Comparison of ENCODE assay signal across 17 mouse cellular contexts in the genomic region with DNA sequence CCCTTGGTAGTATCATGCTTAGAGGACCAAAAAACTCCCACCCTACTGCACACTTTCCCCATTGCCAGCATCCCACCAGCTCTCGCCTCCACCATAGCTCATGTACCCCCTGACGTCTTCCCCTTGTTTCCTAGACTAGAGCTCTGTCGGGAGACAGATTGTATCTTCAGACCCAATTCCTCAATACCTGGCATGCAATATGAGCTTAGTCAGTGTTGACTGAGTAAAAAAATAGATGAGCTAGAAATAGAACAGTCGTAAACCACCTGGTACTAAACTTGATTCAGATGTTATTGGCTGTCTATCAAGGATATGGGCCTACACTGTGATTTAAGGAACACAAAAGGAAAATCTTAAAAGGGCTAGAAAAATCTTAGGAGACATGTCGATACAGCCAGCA.
"Had no signal": no experiment of that assay in that cellular context is flagged by ENCODE, and none has a peak within 500 bp of the region (broad histone marks: within the 10 kb centered on the region; RNA-seq: fewer than 3 reads in every experiment).

No protein-coding gene starts in this region.

- H3K36me3 ChIP-seq: lung, embryonic 15.5 days; midbrain, embryonic 12.5 days; neural tube, embryonic 12.5 days; stomach, embryonic 15.5 days had no signal

- H3K27ac ChIP-seq: lung, embryonic 15.5 days; macrophage; midbrain, embryonic 12.5 days; neural tube, embryonic 12.5 days; stomach, embryonic 15.5 days; stomach, postnatal 0 days had no signal

- H3K9me3 ChIP-seq: lung, embryonic 15.5 days; midbrain, embryonic 12.5 days; neural tube, embryonic 12.5 days; stomach, embryonic 15.5 days had no signal

- ATAC-seq: liver, postnatal 0 days; lung, postnatal 0 days had no signal

- H3K9ac ChIP-seq: liver, postnatal 0 days; lung, embryonic 15.5 days; midbrain, embryonic 12.5 days; neural tube, embryonic 12.5 days; stomach, embryonic 15.5 days had no signal

- H3K4me3 ChIP-seq: lung, embryonic 15.5 days; megakaryocyte, embryonic 14.5 days; midbrain, embryonic 12.5 days; neural tube, embryonic 12.5 days; stomach, embryonic 15.5 days had no signal

- DNase-seq: liver, postnatal 0 days; lung, adult 2 months; lung, postnatal 14 days; lung, postnatal 36 days; midbrain, embryonic 14.5 days; right cerebral cortex, postnatal 14 days; thymus, adult 2 months; thymus, postnatal 25 days; thymus, postnatal 4 days had no signal

- H3K27me3 ChIP-seq: lung, embryonic 15.5 days; megakaryocyte, embryonic 14.5 days; midbrain, embryonic 12.5 days; neural tube, embryonic 12.5 days; stomach, embryonic 15.5 days had no signal

- H3K4me2 ChIP-seq: lung, embryonic 15.5 days; midbrain, embryonic 12.5 days; neural tube, embryonic 12.5 days; stomach, embryonic 15.5 days had no signal

- H3K4me1 ChIP-seq: megakaryocyte, embryonic 14.5 days; midbrain, embryonic 12.5 days; neural tube, embryonic 12.5 days; stomach, embryonic 15.5 days had no signal
